Mouse (Mus musculus) limb, embryonic 13.5 days (tissue): Measurements from ENCODE around the gene Ccdc155. TPM values are rescaled to one million over a fixed set of nuclear protein-coding genes. Genes with fewer than 3 reads are reported as not detected.

Source experiments
- ATAC-seq: fragments of 200-750 bp; cut with Nextera tagmentation; 2 replicates; pipeline ENCODE4 v1.8.0; 2017; ENCODE audit warnings: low read depth, moderate number of reproducible peaks, moderate TSS enrichment; ENCODE audit not compliant: low FRiP score
- H3K27ac ChIP-seq: fragments of 300-500 bp; sonication (generic); 2 replicates; pipeline ENCODE4 v1.5.1; 2015; ENCODE audit warnings: inconsistent platforms, mild to moderate bottlenecking, moderate library complexity
- H3K27me3 ChIP-seq: fragments of 300-500 bp; sonication (generic); 2 replicates; pipeline ENCODE4 v1.6.1; 2015; ENCODE audit warnings: mild to moderate bottlenecking, inconsistent platforms
- H3K36me3 ChIP-seq: fragments of 300-500 bp; sonication (generic); 2 replicates; pipeline ENCODE4 v1.6.1; 2015; ENCODE audit warnings: inconsistent platforms, mild to moderate bottlenecking, moderate library complexity
- H3K4me1 ChIP-seq: fragments of 300-500 bp; sonication (generic); 2 replicates; pipeline ENCODE4 v1.6.1; 2015; ENCODE audit warnings: inconsistent platforms
- H3K4me2 ChIP-seq: fragments of 300-500 bp; sonication (generic); replicated peaks from 2 replicates; pipeline ENCODE4 v1.6.1; 2015; ENCODE audit warnings: inconsistent platforms, mild to moderate bottlenecking, moderate library complexity
- H3K4me3 ChIP-seq: fragments of 300-500 bp; sonication (generic); 2 replicates; pipeline ENCODE4 v1.5.1; 2015; ENCODE audit warnings: moderate library complexity, mild to moderate bottlenecking, inconsistent platforms
- H3K9ac ChIP-seq: fragments of 300-500 bp; sonication (generic); 2 replicates; pipeline ENCODE4 v1.6.1; 2015; ENCODE audit warnings: mild to moderate bottlenecking, inconsistent platforms
- H3K9me3 ChIP-seq: fragments of 300-500 bp; sonication (generic); 2 replicates; pipeline ENCODE4 v1.6.1; 2016; ENCODE audit warnings: inconsistent platforms
- WGBS: fragments of 180-500 bp; shearing (Covaris S2); methylation state at CpG from one replicate; pipeline ENCODE4 v1.1.7; 2015; 5-methylcytosine and 5-hydroxymethylcytosine counted together
- polyA plus RNA-seq: library from polyadenylated mRNA; unstranded; fragments of >200 nt; fragmentation: Nextera tagmentation; extraction: Ambion mirVana; gene quantifications from 2 replicates; pipeline ENCODE4 v1.2.1, GENCODE M21; 2015

The Ccdc155 gene
- polyA plus RNA-seq, 1 experiment from 2014 or later: 1.4 TPM

DNA sequence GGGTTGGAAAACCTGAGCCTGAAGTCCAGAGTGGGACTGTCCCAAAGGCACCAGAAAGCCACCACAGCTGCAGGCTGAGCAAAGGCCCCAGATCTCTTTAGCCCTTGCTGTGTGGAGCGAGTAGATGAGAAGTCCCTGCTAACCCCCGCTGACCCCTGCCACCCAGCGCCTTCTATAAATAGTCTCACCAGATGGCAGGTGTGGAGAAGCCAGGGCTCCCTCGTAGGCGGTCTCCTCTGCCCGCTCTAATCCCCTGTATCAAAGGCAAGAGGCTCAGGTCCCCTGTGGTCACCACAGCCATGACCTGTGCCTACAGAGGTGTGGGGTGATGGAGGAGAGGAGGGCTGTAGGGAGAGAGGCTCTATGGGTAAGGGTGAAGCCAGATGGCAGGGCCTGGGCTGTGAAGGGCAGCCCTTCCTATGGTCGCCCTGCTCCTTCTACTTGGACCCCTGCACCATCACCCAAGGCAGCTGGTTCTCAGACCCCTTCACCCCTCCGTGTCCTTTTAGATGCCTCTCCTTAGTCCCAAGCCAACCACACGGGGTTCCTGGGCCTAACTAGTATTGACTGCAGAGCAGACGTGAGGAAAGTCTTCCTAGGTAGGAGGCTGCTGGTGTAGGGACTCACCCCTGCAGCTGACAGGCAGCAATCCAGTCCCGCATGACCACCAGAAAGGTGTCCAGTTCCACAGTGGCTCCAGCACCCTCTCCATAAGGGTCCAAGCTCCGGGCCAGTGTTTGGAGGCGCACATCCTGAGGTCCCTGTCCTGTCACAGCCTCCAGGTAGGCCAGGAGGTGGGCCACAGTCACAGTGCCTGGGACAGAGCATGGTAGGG, 9.1 kb downstream of the Ccdc155 start:
- no peak overlapping the region for H3K9ac ChIP-seq
- H3K4me3 ChIP-seq: no peak overlapping the region
- no peaks in the 10 kb centered on the region for H3K36me3 ChIP-seq
- no peak for ATAC-seq
- peaks cover 13% of the 10 kb centered on the region for H3K4me1 ChIP-seq
- no peak overlapping the region for H3K27ac ChIP-seq
- H3K9me3 ChIP-seq: no peaks in the 10 kb centered on the region
- 53% methylated on average over 13 of the region's 13 CpGs for WGBS
- H3K4me2 ChIP-seq: no peak overlapping the region
- peaks cover 17% of the 10 kb centered on the region; the same call in 1 of the 2 replicates for H3K27me3 ChIP-seq

DNA sequence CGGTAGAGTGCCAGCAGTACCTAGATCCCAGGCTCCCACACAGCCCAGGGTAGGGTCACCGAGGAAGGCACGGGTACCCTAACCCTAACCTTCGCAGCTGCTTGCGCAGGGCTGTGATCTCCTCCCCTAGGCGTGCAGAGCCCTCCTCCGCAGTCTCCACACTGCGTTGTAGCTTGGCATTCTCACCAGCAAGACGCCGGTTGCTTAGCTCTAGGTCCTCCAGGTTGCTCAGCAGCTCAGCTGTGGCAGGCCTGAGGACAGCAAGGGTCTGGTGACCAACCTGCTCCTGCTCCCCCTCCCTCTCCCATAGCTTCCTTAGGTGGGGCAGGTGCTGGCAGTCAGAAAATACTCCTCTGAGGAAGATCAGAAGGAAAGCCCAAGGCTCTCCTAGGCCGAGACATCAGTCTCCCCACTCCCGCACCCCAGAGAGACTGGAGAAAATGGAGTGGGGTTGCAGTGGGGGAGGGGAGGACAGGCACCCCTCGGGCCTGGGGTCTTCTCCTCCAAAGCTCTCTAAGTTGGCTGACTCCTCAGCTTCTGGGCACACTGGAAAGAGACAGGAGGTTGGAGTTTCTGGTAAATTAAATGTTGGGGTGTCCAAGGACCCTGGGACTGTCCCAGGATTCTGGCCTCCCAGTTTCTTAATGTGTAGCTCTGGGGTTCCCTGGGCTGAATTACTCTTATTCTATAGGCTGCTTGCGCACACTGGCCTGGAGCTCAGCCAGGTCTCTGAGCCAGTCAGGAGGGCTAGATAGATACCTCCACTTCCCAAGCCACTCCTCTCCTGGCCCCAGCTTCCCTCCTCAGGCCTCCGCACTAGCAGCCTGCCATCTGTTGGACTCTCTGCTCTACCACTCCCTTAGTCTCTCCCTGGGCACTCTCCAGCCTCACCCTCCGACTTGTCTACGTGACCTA, 10.6 kb downstream of the Ccdc155 start:
- H3K27ac ChIP-seq: no peak overlapping the region
- H3K27me3 ChIP-seq: peaks cover 26% of the 10 kb centered on the region
- 69% methylated on average over 17 of the region's 17 CpGs for WGBS
- no peak overlapping the region for H3K4me2 ChIP-seq
- H3K9me3 ChIP-seq: no peaks in the 10 kb centered on the region
- H3K9ac ChIP-seq: peak overlapping the region; percentile 19; the same call in 1 of the 2 replicates
- no peak overlapping the region for H3K4me3 ChIP-seq
- ATAC-seq: no peak
- H3K4me1 ChIP-seq: peaks cover 13% of the 10 kb centered on the region
- H3K36me3 ChIP-seq: no peaks in the 10 kb centered on the region

DNA sequence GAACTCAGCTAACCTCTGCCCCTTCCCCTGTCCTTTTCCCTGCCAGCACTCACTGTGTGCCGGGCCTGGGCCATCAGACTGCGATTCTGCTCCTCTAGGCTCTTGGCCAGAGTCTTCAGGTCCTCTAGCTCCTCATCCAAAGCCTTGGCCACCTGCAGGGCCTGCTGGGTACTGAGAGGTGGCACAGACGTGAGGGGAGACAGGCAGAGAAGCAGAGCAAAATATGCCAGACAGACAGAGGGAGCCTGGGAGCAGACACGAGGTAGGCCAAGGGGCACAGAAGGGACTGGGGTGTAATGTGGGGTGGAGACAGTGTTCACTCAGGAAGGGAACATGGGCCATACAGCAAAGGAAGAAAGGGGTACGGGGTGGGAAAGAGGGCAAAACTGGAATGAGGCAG, 11.3 kb downstream of the Ccdc155 start:
- Histone ChIP-seq H3K36me3 (no peaks in the 10 kb centered on the region), H3K9ac (no peak overlapping the region; the same call in 1 of the 2 replicates), H3K4me3 (no peak overlapping the region), H3K9me3 (no peaks in the 10 kb centered on the region), H3K4me1 (peaks cover 13% of the 10 kb centered on the region), H3K4me2 (no peak overlapping the region), H3K27ac (no peak overlapping the region), H3K27me3 (peaks cover 33% of the 10 kb centered on the region)
- 63% methylated on average over 5 of the region's 5 CpGs for WGBS
- no peak for ATAC-seq

DNA sequence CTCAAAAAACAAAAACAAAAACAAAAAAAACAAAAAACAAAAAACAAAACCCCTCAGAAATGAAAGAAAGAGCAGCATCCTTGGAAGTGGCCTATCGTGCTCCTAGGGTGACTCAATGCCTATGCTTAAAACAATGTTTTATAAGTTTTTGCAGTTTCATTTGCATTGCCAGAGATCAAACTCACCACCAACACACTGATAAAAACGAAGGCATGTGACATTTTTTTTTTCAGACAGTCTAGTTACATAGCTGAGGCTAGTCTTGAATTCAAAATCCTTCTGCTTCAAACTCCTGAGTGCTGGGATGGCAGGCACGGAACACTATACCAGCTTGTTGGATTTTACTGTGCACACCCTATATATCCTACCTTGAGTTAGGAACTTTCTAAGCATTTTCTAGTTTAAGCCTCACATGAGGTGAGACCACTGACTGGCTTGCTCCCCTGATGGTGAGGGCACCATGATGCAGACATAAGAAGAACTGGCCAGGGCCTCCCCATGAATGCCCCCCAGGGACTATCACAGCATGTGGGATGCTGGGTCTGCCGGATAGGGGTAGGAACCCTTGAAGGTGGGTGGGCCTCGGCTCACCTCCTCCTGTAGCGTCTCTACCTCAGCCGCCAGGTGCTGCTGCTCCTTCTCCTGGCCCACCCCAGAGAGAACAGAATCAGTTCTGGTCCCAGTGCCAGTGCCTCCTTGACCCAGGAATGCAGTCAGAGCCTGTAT, 11.9 kb downstream of the Ccdc155 start:
- Histone ChIP-seq H3K27me3 (peaks cover 37% of the 10 kb centered on the region), H3K4me2 (no peak overlapping the region), H3K4me1 (peaks cover 13% of the 10 kb centered on the region), H3K9ac (0 out of 2 replicates have a peak overlapping the region, but pooled peaks have one; percentile 19), H3K36me3 (no peaks in the 10 kb centered on the region), H3K4me3 (no peak overlapping the region), H3K27ac (no peak overlapping the region), H3K9me3 (no peaks in the 10 kb centered on the region)
- WGBS: 85% methylated on average over 7 of the region's 7 CpGs
- ATAC-seq: no peak

DNA sequence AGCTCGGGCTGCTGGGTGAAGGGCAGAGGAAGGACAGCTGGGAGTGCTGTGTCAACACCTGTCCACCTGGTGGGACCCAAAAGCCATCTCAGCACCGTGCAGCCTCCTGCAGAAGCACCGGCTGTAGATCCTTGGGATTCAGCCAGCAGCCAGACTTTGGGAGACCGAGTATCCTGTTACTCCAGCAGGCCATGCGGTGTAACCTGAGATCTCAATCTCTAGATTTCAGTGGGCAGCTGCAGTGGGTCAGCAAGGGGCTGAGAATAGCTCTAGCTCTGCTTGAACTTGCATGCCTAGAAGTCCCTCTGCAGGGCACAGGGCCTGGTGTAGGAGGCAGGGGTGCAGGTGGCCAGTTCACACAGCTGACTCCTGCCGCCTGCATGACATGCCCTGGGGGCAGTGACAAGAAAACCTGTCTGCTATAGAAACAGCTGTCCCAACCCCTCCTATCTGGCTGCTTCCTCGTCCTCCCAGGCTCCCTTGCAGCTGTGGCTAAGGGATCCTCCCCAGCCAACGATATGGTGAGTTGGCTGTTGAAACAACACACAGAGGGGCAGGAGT, 12.8 kb downstream of the Ccdc155 start:
- 6% methylated on average over 8 of the region's 8 CpGs for WGBS
- H3K4me1 ChIP-seq: peaks cover 13% of the 10 kb centered on the region
- 0 out of 2 replicates have a peak overlapping the region, but pooled peaks have one; percentile 19 for H3K9ac ChIP-seq
- 0 out of 2 replicates have a peak overlapping the region, but pooled peaks have one; percentile 14 for H3K4me2 ChIP-seq
- peaks cover 35% of the 10 kb centered on the region for H3K27me3 ChIP-seq
- peak; percentile 87 for ATAC-seq
- peak overlapping the region; percentile 67 for H3K27ac ChIP-seq
- H3K9me3 ChIP-seq: no peaks in the 10 kb centered on the region
- no peaks in the 10 kb centered on the region for H3K36me3 ChIP-seq
- H3K4me3 ChIP-seq: no peak overlapping the region

DNA sequence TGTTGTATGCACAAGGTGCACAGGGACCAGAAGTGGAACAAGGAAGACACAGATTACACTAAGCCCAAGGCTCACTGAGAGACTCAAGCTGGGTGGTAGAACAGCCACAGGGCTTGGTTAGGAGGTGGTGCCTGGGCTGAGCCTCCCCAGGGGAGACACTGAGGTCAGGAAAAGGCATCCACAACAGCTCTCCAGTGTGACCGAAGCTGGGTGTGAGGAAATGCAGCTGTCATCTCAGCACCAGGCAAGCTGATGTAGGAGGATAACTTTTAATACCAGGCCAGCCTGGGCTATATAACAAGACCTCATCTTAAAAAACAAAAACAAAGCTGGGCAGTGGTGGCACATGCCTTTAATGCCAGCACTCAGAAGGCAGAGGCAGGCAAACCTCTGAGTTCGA, 13.5 kb downstream of the Ccdc155 start:
- H3K27me3 ChIP-seq: peaks cover 41% of the 10 kb centered on the region
- H3K9ac ChIP-seq: no peak overlapping the region
- H3K36me3 ChIP-seq: no peaks in the 10 kb centered on the region
- H3K4me1 ChIP-seq: peaks cover 15% of the 10 kb centered on the region
- H3K4me3 ChIP-seq: no peak overlapping the region
- WGBS: 66% methylated on average over 2 of the region's 2 CpGs
- H3K4me2 ChIP-seq: no peak overlapping the region
- ATAC-seq: no peak
- H3K9me3 ChIP-seq: no peaks in the 10 kb centered on the region
- no peak overlapping the region for H3K27ac ChIP-seq

DNA sequence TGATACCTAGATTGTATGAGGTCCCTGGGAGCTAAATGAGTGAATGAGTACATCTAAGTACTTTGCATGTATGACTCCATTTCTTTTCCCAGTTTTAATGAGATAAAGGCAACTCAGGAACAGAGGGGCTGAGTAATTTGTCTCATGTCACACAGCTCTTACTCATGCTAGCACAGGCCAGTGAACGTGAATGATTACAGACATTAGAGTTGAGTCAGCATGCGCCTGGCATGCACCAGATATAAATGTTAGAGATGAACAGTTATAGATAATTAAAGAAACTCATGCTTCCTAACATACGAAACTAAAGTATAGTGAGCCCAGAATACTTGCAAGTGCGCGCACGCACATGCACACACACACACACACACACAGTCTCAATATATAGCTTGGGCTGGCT, 14.5 kb downstream of the Ccdc155 start:
- Histone ChIP-seq H3K4me2 (no peak overlapping the region), H3K27me3 (peaks cover 44% of the 10 kb centered on the region), H3K36me3 (no peaks in the 10 kb centered on the region), H3K4me1 (peaks cover 16% of the 10 kb centered on the region), H3K27ac (no peak overlapping the region), H3K9ac (no peak overlapping the region), H3K4me3 (no peak overlapping the region), H3K9me3 (no peaks in the 10 kb centered on the region)
- no peak for ATAC-seq
- WGBS: 87% methylated on average over 6 of the region's 6 CpGs

DNA sequence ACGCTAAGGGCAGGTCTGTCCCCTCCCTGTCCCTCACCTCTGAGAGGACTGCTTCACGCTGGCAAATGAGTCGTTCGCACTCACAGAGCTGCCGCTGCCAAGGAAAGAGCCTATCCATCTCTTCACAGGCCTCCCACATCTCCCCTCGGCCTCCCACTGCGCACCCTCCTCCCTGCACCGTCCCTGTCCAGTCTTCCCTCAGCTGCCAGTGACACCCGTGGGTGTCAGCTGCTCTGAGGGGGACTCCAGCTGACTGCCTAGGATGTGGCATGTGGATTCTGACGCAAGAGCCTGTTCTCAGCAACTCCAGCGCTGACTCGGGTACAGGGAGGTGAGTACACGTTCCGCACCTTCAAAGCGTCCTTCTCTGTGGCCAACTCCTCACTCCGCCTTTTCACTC, 15.1 kb downstream of the Ccdc155 start:
- Histone ChIP-seq H3K36me3 (no peaks in the 10 kb centered on the region), H3K27ac (no peak overlapping the region), H3K9ac (0 out of 2 replicates have a peak overlapping the region, but pooled peaks have one; percentile 13), H3K4me3 (no peak overlapping the region), H3K9me3 (no peaks in the 10 kb centered on the region), H3K4me2 (no peak overlapping the region), H3K4me1 (peaks cover 16% of the 10 kb centered on the region), H3K27me3 (peaks cover 49% of the 10 kb centered on the region)
- WGBS: 50% methylated on average over 16 of the region's 16 CpGs
- ATAC-seq: no peak

DNA sequence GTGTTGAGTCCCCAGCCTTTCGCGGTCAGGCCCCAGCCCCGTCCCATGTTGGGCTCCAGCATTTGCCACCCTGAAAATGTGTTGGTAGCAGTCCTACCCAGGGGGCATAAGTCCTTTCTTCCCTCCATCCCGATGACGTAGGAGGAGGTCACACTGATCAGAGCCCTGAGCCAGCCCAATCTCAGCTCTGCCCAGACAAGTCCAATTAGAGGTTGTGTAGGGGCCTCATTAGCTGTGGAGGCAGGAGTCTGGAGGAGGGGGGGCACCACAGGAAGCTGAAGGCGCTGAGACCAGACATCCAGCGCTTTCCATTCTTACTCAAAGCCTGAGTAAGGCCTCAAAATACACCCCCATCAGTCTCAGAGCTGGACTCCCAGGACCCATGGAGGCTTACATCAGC, 18.8 kb downstream of the Ccdc155 start:
- Histone ChIP-seq H3K4me1 (peaks cover 14% of the 10 kb centered on the region), H3K9ac (peak overlapping the region; percentile 5; the same call in 1 of the 2 replicates)
- WGBS: 50% methylated on average over 7 of the region's 7 CpGs

DNA sequence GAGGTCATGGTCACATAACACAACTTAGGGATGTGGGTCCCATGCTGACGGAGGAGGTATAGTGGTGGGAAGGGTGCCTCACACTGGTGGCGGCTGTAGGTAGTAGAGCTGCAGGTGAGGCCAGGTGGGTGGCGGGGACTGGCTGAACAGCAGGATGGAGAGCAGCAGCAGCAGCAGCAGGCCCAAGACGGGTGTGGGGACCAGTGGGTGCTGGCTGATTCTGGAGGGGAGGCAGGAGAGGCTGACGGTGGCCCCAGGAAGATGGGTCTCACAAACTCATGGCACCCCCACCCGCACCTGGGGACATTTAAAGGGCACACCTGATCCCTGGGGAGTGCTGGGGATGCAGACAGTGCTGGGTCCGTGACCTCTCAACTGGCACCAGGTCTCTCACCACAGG, 21.0 kb downstream of the Ccdc155 start:
- H3K27me3 ChIP-seq: peaks cover 87% of the 10 kb centered on the region
- 62% methylated on average over 7 of the region's 7 CpGs for WGBS
- H3K9ac ChIP-seq: no peak overlapping the region
- H3K27ac ChIP-seq: no peak overlapping the region
- peaks cover 16% of the 10 kb centered on the region for H3K4me1 ChIP-seq
- no peak overlapping the region for H3K4me3 ChIP-seq
- no peak for ATAC-seq
- no peak overlapping the region for H3K4me2 ChIP-seq
- no peaks in the 10 kb centered on the region for H3K9me3 ChIP-seq
- no peaks in the 10 kb centered on the region for H3K36me3 ChIP-seq

More for the DNA sequence above, 18.8 kb downstream of the Ccdc155 start:
- ATAC-seq: no peak
- no peak overlapping the region for H3K4me2 ChIP-seq
- H3K27ac ChIP-seq: no peak overlapping the region
- H3K4me3 ChIP-seq: no peak overlapping the region
- no peaks in the 10 kb centered on the region for H3K36me3 ChIP-seq
- no peaks in the 10 kb centered on the region for H3K9me3 ChIP-seq
- peaks cover 82% of the 10 kb centered on the region for H3K27me3 ChIP-seq

DNA sequence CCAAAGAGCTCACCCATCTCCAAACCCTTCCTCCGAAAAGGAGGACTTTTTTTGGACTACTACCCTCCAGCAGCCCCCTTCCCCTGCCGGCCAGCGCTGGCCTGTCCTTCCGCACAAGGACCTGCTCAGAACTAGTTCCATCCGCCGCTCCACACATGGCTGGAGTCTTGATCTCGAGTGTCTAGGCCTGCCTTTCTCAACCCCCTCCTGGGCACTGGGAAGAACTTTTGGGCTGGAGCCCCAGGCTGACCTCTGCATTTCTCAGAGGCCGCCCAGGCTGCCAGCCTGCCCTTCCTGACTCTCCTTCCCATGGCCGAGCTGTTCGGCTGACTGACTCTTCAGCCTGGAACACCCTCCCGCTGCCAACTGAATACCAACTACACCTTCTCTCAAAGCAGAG, 22.1 kb downstream of the Ccdc155 start:
- no peak for ATAC-seq
- Histone ChIP-seq H3K4me1 (peaks cover 16% of the 10 kb centered on the region), H3K4me2 (peak overlapping the region; percentile 61), H3K36me3 (no peaks in the 10 kb centered on the region), H3K4me3 (peak overlapping the region; percentile 34), H3K27ac (no peak overlapping the region), H3K27me3 (peaks cover 90% of the 10 kb centered on the region), H3K9ac (peak overlapping the region; percentile 53), H3K9me3 (no peaks in the 10 kb centered on the region)
- WGBS: 18% methylated on average over 11 of the region's 11 CpGs
